Mouse (Mus musculus): ENCODE data around the gene Ush1g. TPM values are rescaled to one million over a fixed set of nuclear protein-coding genes. Genes with fewer than 3 reads are reported as not detected.

Gene Ush1g
- polyA plus RNA-seq, 1 experiment from 2014 or later = 0.18 TPM

Other genes with a start within 250 kb of the Ush1g start
- 0.69 and 1.1 TPM in 2 replicates for gene Rab37, start 230.6 kb downstream of the Ush1g start, polyA plus RNA-seq (2015; fragmentation: Nextera tagmentation; extraction: Ambion mirVana)
- 0.14 TPM in 1 of 2 replicates, not detected in the other for gene Cd300lf, start 188.0 kb downstream of the Ush1g start, polyA plus RNA-seq (2015; fragmentation: Nextera tagmentation; extraction: Ambion mirVana)
- gene Slc9a3r1, start 158.7 kb downstream of the Ush1g start, polyA plus RNA-seq (2015; fragmentation: Nextera tagmentation; extraction: Ambion mirVana) = 50.6 and 58.1 TPM in 2 replicates
- 11.6 and 11.8 TPM in 2 replicates for gene Tmem104, start 134.6 kb downstream of the Ush1g start, polyA plus RNA-seq (2015; fragmentation: Nextera tagmentation; extraction: Ambion mirVana)
- 16.3 and 24.1 TPM in 2 replicates for gene Nat9, start 134.2 kb downstream of the Ush1g start, polyA plus RNA-seq (2015; fragmentation: Nextera tagmentation; extraction: Ambion mirVana)
- gene Grin2c, start 54.8 kb downstream of the Ush1g start, polyA plus RNA-seq (2015; fragmentation: Nextera tagmentation; extraction: Ambion mirVana) = 0.55 and 0.57 TPM in 2 replicates
- gene Fdxr, start 45.0 kb downstream of the Ush1g start, polyA plus RNA-seq (2015; fragmentation: Nextera tagmentation; extraction: Ambion mirVana) = 19.4 and 20.4 TPM in 2 replicates
- 0.65 and 1.1 TPM in 2 replicates for gene Fads6, start 24.4 kb downstream of the Ush1g start, polyA plus RNA-seq (2015; fragmentation: Nextera tagmentation; extraction: Ambion mirVana)
- not detected in 2 replicates for gene Otop2, start 14.9 kb downstream of the Ush1g start, polyA plus RNA-seq (2015; fragmentation: Nextera tagmentation; extraction: Ambion mirVana)
- gene Otop3, start 12.7 kb upstream of the Ush1g start, polyA plus RNA-seq (2015; fragmentation: Nextera tagmentation; extraction: Ambion mirVana) = 1.4 and 2.1 TPM in 2 replicates
- 41.5 and 44.6 TPM in 2 replicates for gene Hid1, start 45.7 kb upstream of the Ush1g start, polyA plus RNA-seq (2015; fragmentation: Nextera tagmentation; extraction: Ambion mirVana)
- 23.7 and 24.1 TPM in 2 replicates for gene Cdr2l, start 59.9 kb upstream of the Ush1g start, polyA plus RNA-seq (2015; fragmentation: Nextera tagmentation; extraction: Ambion mirVana)
- 182 and 203 TPM in 2 replicates for gene Mrpl58, start 81.7 kb upstream of the Ush1g start, polyA plus RNA-seq (2015; fragmentation: Nextera tagmentation; extraction: Ambion mirVana)
- 920 and 1,025 TPM in 2 replicates for gene Atp5h, start 97.9 kb upstream of the Ush1g start, polyA plus RNA-seq (2015; fragmentation: Nextera tagmentation; extraction: Ambion mirVana)
- 22.9 and 23.5 TPM in 2 replicates for gene Kctd2, start 98.1 kb upstream of the Ush1g start, polyA plus RNA-seq (2015; fragmentation: Nextera tagmentation; extraction: Ambion mirVana)
- gene Trim80, start 118.5 kb upstream of the Ush1g start, polyA plus RNA-seq (2015; fragmentation: Nextera tagmentation; extraction: Ambion mirVana) = not detected in 2 replicates
- 0.20 TPM in 1 of 2 replicates, not detected in the other for gene Slc16a5, start 140.4 kb upstream of the Ush1g start, polyA plus RNA-seq (2015; fragmentation: Nextera tagmentation; extraction: Ambion mirVana)
- 13.1 and 14.4 TPM in 2 replicates for gene Armc7, start 153.6 kb upstream of the Ush1g start, polyA plus RNA-seq (2015; fragmentation: Nextera tagmentation; extraction: Ambion mirVana)
- gene Nt5c, start 169.8 kb upstream of the Ush1g start, polyA plus RNA-seq (2015; fragmentation: Nextera tagmentation; extraction: Ambion mirVana) = 95.6 and 96.7 TPM in 2 replicates
- 1,262 and 1,276 TPM in 2 replicates for gene Jpt1, start 192.3 kb upstream of the Ush1g start, polyA plus RNA-seq (2015; fragmentation: Nextera tagmentation; extraction: Ambion mirVana)
- 1,158 and 1,175 TPM in 2 replicates for gene Sumo2, start 214.2 kb upstream of the Ush1g start, polyA plus RNA-seq (2015; fragmentation: Nextera tagmentation; extraction: Ambion mirVana)
- 99.8 and 119 TPM in 2 replicates for gene Nup85, start 242.4 kb upstream of the Ush1g start, polyA plus RNA-seq (2015; fragmentation: Nextera tagmentation; extraction: Ambion mirVana)